Mouse (Mus musculus) induced T-regulatory cell, adult 2 months (primary cell): Measurements from ENCODE around the gene Srrt.

Experiments
- DNase-seq: peaks from one replicate; pipeline ENCODE4 v3.0.0-alpha.2; 2012; ENCODE audit warnings: low read depth

The Srrt gene

DNA sequence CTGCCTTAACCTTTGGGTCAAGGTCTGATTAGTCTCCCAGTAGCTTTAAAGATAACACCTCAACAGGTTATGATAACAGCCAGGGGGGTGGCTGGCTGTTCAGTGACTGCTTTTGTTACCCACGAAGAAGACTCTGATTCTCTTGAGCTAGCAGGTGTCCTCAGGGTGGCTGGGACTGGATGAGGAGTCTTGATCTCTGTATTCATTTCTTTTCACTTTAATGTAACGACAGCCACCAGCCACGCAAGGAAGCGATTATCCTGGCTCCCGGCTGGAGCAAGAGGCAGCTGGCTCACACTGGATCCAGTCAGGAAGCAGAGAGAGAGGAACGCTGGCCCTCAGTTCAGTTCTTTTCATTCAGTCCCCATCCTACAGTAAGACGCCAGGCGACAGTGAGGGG, 29.7 kb upstream of the Srrt start:
- DNase-seq, result no peak

GRCm38 (mm10) chr5:137335066-137335465, 27.6 kb upstream of the Srrt start:
- DNase-seq, result no peak

GRCm38 (mm10) chr5:137334317-137334716, 26.8 kb upstream of the Srrt start:
- DNase-seq, result no peak

DNA sequence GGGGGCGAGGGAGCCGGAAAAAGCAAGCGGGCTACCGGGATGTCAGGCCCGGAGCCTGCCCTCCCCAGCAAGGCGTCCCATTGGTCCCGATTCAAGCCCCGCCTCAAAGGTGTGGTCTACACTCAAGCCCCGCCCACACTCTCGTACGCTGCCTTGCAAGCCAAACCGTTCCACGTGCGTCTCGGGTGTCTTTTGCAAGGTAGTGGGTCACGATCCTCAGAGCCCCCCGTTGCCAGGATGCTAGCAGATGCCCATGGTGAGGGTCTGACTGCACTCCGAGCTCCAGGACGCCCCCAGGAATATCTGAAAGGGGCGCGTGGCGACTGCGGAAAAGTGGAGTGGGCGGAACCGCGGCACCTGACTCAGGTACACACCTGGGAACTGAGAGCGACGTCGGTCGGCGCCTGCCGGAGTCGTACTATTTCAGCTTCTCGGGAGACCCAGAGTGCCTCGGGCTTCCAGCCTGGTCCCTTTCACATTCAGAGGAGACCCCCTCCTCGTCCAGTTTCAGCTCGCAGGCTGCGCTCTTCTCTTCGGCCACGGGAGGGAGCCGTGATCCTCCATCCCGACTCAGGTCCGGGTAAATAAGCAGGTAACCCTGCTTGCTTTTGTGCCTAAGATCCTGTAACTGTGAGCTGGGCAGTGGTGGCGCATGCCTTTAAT, 26.2 kb upstream of the Srrt start, which contains the start of gene Slc12a9:
TSS of gene Slc12a9 (minus strand) at position 86 of the 663 bp plus-strand sequence.
- peak; percentile 98 for DNase-seq

GRCm38 (mm10) chr5:137332857-137333511, 25.5 kb upstream of the Srrt start:
- DNase-seq, result no peak

- no peak for DNase-seq
These were observed 23.4 kb upstream of the Srrt start for GRCm38 (mm10) chr5:137330910-137331309.

- DNase-seq, result no peak
These were observed 13.5 kb upstream of the Srrt start for GRCm38 (mm10) chr5:137320996-137321395.

GRCm38 (mm10) chr5:137318570-137318969, 11.1 kb upstream of the Srrt start:
- DNase-seq, result no peak

DNA sequence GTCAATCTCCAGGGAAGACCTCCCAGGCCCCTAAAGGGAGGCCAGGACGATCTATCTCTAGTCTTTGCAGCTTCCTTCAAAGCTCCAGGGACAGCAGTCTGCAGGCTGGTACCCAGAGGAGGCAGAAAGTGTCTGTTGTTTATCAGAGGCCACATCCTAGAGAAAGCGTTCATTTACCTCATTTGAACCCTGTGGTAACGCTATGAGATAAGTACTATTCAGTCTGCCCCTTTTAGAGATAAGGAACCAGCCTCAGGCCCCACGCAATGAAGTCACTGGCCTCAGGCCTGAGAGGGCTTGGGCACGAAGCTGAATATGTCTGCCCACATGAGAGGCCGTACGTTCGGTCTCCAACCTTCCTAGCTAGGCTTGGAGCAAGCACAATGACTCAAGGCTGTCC, 9.9 kb upstream of the Srrt start:
- DNase-seq, result no peak

GRCm38 (mm10) chr5:137315084-137315903, 7.8 kb upstream of the Srrt start:
- peak; percentile 57 for DNase-seq

GRCm38 (mm10) chr5:137314193-137315083, 7.0 kb upstream of the Srrt start, which contains the start of gene Trip6:
Gene Trip6 (minus strand): TSS chr5:137314404.
- no peak for DNase-seq

GRCm38 (mm10) chr5:137313466-137314192, 6.2 kb upstream of the Srrt start:
- no peak for DNase-seq

DNA sequence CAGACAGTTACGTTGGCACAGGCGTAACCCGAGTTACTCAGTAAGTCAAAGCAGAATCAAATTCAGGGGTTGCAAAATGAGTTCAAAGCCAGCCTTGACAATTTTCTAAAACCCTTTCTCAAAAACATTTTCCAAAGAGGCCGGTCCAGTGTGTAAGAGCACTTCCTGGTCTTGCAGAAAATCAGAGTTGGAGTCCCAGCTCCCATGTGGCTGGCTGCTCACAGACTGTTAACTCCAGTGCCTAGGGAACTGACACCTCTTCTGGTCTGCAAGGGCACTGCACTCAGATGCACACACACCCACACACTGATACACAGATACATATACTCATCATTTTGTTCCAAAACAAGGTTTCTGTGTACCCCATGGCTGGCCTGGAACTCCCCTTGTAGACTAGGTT, 882 bp upstream of the Srrt start:
- DNase-seq, result peak; percentile 39

- DNase-seq, result peak; percentile 61
These were observed 952 bp downstream of the Srrt start for GRCm38 (mm10) chr5:137306439-137307005.

DNA sequence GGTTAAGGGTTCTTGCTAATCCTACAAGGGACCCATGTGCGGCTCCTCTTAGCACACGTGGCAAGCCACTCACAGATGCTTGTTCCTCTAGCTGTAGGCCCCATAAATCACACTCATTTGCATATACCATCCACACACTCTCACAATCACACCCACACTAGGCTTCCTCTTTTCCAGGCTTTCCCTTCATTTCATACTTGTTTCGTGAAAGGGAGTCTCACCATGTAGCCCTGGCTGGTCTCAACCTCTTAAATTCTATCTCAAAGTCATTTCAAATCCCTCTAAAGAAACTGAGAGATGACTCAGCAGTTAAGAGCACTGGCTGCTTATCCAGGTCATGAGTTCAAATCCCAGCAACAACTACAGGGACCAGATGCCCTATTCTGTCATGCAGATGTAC, 1.7 kb downstream of the Srrt start:
- DNase-seq, result peak; percentile 49

DNA sequence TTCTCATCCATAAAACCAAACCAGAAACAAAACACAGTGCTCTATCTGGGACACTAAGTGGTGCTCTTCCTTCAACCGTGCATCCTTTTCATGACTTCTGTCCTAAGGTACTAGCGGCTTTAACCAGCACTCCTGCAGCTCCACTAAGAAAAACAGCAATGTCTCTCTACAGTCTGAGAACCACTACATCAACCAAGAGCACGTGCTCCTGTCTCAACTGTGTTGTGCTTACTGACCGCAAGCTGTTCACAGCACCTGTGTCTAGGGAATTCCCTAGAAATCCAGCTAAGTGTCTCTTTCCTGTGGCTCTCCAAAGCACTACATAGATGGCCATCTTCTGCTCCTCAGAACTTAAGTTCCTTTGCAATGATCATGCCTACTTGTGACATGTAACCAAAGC, 2.7 kb downstream of the Srrt start:
- no peak for DNase-seq

DNA sequence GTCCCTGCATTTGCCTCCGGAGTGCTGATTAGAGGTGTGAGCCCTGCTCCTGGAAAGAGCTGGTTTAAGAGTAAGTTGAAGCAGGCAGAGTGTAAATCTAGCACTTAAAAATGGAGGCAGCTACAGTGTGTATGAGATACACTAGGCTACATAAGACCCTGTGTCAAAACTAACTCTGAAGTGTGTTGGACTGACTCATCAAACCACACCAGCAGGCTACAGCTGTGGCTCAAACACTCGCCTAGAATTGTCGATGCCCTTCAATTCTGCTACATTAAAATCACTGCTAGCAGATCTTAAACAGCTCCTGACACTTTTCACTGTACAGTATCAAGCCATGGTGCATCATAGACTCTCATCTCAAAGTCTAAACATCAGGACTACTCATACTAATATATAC, 3.3 kb downstream of the Srrt start:
- DNase-seq, result no peak

GRCm38 (mm10) chr5:137303609-137304008, 3.9 kb downstream of the Srrt start:
- no peak for DNase-seq

- no peak for DNase-seq
These were observed 6.2 kb downstream of the Srrt start for GRCm38 (mm10) chr5:137301253-137301652.

- DNase-seq, result no peak
These were observed 8.2 kb downstream of the Srrt start for GRCm38 (mm10) chr5:137299240-137299639.

GRCm38 (mm10) chr5:137297126-137297525, 10.3 kb downstream of the Srrt start:
- DNase-seq, result no peak
